Mouse (Mus musculus) testis, postnatal 14 days (tissue): ENCODE measurements around the gene Gm49387.

Source experiments
- DNase-seq: peaks from one replicate; pipeline ENCODE4 v3.0.0; 2021; ENCODE audit warnings: low spot score

Gm49387 gene

DNA sequence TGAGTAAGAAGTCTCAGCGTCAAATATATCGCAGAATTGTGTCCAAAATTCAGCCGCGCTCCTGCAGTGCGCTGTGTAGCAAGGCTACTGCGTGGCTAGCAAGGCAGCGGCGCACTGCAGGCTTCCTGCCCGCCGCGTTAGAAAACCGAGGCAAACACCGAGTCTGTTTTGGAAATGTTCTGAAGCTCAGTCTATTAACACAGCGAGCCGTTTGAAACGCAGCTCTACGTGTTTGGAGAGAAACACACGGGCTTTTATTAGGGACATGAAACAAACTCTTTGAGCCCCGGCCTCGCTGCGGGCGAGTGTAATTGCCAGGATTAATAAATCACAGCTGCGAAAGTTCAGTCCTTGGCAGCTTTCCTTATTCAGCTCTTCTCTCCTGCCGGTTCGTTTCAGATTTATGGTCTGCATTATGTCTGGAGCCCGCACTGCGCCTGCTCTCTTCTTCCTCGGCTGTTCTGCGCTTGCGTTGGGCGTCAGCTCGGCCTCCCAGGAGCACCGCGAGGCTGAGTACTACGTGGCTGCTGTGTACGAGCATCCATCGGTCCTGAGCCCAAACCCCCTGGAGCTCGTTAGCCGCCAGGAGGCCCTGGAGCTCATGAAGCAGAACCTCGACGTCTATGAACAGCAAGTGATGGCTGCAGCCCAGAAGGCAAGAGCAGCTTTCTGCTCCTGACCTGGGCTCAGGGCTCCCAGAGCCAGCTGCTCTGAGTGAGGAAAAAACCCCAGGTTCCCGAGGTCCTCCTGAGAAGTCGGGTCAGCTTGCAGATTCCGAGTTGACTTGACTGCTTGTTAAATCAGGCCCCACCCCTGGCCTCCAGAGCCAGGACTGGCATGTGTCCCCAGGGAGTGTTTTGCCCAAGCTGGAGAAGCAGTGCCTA is 21.2 kb upstream of the Gm49387 start:
- DNase-seq, result peak; percentile 76

DNA sequence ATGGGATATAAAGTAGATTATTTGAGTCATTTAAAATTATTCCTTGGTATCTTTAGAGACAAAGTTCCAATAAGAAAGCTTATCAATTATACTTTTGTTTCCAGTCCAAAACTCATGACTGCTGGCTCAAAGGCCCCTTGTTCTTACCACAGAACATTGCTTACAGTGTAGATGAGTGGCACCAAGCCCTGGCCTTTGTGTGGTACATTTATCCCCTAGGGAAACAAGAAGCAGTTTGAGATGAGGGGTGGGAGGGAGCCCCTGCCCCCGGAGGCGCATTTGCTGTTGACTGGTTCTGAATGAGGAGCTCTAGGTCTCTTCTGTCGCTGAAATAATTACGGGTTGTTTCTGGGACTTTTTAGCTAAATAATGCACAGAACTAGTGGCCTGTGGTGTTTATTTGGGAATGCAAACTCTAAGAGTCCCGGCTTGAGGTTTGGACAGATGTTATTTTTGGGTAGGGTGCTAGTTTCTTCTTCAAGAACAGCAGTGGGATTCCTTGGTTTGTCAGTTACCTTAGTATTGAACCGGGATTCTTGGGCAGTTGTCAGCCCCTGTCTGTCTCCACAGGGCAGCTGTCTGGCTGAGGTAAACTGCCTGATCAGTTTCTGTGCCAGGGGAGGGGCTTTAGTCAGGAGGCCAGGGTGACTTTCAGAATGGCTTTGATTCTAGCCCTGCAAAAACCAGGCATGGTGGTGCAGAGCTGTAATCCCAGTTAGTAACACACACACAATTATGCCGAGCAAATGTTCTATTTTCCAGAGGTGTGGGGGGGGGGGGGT is 19.8 kb upstream of the Gm49387 start:
- DNase-seq, result peak; percentile 45

DNA sequence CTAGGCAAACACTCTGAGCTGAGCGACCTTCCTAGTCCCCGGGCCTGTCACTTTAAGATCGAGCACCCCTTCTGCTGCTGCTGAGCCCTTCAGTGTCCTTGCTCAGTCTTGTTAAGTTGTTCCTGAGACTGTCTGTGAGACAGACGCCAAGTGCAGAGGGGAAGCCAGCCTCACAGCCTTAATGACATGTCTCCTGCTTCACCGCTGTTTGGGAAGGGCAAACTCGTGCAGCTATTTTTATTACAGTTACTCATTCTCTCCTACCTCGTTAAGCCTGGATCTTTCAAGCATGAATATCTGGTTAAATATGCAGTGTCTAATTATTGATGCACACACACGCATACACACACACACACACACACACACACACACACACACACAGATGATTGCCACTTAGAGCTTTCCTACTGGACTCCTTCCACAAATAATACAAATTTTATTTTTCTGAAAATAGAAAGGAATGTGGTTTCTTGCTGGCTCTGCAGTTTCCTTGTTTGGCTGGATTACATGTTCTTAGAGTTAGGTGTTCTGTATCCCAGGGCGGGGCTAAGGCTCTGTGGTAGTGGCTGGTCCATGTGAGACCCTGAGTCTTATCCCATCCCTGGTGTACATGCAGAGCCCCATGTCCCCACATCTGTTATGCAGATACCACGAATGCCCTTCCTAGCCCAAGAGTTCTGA is 19.0 kb upstream of the Gm49387 start:
- DNase-seq, result peak; percentile 55

DNA sequence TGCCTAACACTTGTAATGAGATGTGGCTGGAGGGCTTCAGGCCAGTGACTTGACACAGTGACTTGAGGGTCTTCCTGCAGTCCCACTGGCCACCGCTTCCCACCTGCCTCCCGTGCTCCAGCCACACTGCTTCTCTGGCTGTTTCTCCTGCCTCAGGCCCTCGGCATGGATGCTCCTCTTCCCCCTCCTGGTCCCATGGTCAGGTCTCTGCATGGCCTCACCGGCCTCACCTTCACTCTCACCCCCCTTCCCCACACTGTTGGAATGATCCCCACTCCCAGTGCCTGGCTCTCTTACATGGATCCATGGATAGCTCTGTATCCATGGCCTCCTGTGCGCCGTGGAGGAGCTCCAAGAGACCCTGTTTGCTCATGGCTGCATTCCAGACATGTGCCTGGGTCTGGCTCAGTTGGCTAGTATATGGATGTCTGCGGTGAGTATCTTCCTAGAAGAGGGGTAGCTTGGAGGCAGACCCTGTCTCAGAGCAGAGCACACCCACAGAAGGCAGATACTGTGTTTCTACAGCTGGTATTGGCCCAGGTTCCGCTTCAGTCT is 17.5 kb upstream of the Gm49387 start:
- DNase-seq, result no peak

DNA sequence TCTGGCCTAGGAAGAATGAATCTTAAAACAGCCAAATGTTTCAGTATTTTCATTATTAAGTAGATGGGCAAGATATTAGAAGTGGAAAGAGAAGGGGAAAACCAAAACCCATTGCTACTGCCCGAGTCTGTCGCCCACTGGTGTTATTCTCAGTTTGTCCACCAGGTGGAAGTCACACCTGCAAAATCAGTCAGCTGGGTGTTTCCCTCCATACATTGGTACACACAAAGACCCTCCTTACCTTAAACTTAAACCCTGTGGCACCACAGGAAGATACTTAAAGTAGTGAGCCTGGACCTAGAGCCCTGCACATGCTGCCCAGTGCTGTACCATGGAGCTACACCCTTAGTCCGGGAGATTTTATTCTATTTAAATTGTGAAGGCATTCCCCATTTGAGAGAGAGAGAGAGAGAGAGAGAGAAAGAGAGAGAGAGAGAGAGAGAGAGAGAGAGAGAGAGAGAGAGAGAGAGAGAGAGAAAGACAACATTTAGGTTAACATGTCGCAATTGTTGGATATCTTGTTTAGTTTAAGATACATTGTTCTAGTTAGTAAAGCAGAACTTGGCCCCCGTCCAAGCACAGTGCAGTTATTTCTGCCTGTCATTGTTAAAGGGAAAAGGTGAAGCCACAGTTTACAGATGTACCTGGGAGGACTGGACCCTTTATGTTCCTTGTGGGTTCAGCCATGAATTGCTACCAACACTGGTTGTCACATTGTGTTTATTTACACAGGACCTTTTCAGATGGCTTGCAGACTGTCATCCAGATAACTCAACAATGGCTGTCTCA is 16.4 kb upstream of the Gm49387 start:
- peak; percentile 54 for DNase-seq

DNA sequence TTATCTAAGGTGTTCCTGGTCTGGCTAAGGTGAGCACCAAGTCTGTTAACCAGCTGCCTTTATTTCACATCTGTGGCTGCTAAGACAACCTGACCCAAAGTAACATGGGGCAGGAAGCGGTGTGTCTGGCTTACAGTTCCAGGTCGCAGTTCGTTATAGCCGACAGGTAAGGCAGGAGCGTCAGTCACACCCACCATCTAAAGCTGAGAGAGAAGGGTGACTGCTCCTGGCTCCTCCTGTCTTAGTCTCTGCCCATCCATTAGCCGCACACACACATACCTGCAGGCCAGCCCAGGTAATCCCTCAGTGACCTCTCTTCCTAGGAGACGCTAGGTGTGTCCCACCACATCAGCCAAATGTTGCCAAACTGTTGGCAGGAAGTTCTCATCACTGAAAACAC is 15.7 kb upstream of the Gm49387 start:
- DNase-seq, result no peak

DNA sequence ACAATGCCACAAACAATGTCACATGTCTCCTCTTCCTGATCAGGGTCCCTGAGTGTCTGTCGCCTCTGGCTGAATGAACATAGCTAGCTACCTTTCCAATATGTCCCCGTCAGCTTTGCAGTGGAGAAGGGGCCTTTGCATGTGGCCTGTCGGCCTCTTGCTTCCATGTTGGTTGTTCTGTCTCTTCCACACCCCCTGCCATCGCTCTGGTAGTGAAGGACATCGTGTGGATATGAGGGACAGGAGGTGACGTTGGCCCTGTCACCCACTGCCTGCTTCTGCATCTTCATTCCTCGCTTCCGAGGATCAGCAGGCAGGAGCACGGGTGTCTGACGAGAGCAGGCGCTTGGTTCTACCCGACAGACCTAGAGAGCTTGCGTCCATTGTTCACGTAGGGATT is 14.7 kb upstream of the Gm49387 start:
- DNase-seq, result no peak

DNA sequence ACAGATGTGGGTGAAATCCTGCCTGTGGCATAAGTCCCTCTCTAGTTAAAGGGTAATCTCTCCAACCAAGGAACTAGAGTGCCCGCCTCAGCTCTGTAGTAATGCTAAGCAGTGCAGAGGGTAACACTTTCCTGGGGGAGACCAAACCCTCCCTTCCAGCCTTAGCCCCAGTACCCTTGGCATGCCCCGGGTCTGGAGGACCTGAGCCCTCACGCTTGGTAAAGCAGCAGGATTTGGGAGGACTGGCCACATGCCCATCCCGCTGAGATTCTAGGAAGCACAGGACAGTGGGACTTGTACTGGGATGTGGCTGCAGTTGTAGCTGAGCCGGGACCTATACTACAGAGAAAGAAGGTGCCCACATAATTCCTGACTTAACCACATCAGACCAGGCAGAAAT is 14.1 kb upstream of the Gm49387 start:
- no peak for DNase-seq

DNA sequence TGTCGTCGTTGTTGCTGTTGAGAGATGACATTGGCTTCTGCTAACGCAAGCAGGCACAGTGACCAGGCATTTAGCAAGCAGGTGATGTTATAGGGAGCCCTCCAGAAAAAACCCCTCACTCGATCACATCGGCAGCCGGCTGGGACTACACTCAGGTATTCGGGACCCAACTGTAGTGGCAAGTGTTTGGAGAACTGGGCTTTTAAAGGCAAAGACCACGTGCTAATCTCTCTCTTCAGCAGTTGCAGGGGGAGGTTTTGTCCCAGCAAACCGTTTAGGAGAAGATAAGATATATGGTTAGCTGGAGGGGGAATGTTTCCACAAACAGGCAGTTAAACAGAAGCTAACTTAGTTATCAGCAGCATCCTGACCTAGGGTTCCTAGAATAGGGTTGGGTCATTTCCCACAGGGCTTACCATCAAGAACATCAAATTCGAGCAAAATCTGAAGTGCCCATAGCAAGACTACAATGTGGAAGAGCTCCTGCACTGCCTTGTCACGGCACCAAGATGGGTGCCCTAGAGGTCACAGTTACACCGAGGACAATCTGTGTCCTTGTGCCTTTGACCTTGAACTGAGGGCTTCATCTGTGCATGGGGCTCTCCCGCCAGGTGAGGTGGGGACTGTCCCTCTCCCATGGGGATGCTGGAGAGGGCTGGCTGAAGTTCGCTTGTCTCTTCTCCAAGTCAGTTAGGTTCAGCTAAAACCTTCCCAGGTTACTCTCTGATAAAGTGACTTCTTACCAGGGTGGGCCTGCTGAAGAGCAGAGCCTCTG is 12.6 kb upstream of the Gm49387 start:
- no peak for DNase-seq

DNA sequence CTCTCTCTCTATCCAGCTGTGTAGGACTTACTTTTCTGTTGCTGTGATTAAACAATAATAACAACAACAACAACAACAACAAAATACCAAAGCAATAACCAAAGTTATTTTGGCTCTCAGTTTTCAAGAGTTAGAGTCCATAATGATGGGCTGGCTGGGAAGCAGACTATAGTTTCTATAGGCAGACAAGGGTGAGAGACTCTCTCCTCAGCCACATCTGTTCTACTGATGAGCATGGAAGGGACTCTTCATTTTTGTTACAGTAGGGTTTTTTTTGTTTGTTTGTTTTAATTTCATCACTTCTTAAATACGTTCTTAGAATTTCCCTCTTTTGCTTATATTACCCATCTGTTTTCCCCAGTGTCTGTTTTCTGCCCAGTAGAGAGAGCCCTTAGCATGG is 11.9 kb upstream of the Gm49387 start:
- DNase-seq, result no peak

DNA sequence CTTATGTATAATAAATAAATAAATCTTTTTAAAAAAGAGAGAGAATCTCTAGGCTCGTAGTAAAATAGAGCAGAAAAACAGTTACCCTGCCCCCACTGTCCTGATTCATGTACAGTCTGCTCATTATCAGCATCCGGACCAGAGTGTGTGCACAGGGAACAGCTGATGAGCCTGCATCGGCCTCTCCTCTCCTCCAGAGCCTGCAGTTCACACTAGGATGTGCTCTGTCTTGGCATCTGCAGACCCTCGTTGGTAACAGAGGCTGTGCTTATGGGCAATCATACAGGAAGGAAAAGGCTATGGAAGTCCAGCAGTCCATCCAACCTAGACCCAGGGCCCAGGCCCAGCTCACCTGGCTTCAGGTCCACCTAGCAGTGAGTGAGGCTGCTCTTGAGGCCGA is 11.4 kb upstream of the Gm49387 start:
- no peak for DNase-seq

DNA sequence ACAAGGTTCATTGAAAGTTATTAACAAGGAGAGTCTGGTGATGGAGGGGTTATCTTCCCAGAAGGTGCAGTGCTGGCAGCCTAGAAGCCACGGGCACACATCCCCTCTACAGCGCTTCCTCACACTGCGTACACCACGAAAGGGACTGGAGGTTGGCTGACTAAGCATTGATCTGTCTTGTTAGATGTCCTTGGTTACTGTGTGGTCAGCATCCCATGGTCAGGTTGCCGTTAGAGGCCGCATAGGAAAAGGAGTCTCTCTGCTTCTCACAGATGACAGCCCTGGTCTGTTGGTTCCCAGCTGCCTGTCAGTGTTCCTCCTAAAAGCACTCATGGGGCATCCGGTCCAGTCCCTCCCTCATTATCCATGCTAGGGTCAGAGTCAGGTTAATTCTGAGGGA is 10.5 kb upstream of the Gm49387 start:
- DNase-seq, result no peak

DNA sequence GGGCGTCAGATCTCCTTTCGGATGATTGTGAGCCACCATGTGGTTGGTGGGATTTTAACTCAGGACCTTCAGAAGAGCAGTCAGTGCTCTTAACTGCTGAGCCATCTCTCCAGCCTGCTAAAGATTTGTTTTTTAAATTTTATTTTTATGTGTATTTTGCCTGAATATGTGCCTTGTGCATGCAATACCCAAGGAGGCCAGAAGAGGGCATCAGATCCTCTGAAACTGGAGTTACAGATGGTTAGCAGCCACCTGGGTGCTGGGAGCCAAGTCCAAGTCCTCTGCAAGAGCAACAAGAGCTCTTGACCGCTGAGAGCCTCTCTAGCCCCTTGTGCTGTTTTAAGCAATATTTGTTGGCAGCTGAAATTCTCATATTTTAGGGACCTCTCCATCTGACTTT is 9.7 kb upstream of the Gm49387 start:
- no peak for DNase-seq

DNA sequence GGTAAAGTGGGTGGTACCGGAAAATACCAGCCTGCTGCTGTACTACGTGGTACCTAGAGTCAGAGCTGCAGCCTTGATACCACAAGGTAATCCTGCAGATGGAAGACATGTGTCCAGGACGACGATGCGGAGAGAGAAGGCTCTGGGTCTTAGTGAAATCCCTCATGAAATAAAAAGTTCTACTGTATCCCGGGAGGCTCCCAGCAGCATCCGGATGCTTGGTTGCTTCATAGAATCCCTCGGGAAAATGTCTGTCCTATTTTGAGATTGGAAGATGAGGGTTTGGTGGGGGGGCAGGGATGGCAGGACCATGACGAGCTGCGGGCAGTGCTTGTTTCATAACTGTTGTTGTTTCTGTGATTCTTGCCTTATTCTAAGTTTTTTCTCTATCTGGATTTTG is 7.3 kb upstream of the Gm49387 start:
- no peak for DNase-seq

DNA sequence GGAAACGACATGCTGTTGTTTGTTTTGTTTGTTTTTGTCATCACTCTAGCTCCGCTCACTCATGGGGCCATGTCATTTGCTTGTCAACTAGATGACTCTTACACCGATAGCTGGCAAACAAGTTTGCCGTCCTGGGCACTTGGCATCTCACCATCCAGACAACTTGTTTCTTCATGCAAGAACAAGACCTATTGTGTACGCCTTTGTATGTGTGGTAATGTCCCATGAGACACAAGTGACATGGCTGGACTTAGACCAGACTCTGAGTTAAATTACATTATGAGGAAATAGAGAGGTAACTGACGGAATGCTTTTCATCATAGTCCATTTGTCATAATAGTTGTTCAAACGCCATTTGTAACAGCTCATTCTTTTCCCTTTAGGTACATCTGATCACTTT is 5.2 kb upstream of the Gm49387 start:
- DNase-seq, result no peak

DNA sequence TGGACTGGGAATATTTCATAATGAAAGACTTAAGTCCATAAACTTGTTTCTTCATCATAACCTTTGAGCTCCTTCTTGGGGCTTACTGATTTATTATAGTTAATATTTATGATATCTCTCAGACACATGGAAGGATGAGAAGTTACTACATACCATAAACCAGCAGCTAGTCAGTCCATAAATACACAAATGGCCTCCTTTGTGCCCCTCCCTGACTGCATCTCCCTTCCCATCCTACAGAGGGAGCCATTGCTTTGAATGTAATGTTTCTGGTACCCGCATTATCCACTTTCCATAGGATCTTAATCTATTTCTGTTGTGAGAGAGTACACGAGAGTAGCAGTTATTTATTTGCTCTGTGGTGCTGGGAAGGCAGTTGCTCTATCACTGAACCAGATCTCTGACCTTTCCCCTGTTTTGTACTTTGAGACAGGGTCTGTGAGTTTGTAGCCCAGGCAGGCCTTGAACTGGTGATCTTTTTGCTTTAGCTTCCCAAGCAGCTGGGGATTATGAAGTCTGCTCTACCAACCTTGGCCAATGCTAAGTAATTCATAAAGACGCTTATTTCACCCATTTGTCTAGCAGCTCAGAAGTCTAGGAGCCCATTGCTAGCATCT is 4.4 kb upstream of the Gm49387 start:
- DNase-seq, result no peak

DNA sequence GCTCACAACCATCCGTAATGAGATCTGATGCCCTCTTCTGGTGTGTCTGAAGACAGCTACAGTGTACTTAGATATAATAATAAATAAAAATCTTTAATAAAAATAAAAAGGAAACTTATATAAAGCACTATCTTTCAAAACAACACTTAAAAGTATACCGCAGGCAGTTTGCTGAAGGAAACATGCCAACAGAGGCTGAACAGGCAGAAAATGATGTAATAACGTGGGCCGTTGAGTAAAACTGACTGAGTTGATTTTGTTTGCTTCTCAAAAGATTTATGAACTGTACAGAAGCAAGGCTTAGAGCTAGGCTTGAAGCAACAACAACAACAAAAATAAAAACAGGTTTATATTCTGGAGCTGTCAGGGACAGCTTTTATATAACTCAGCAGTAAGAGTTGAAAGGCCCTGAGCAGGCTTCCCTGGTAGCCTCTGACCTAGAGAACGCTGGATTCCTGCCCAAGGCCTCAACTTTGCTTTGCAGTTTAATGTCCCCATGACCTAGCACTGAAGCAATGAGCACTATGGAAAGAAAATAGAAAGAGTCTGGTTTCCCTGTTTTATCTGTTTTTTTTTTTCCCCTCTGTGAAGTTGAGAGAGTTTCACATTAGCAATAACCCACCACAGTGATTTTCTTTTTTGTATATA is 3.6 kb upstream of the Gm49387 start:
- DNase-seq, result no peak

DNA sequence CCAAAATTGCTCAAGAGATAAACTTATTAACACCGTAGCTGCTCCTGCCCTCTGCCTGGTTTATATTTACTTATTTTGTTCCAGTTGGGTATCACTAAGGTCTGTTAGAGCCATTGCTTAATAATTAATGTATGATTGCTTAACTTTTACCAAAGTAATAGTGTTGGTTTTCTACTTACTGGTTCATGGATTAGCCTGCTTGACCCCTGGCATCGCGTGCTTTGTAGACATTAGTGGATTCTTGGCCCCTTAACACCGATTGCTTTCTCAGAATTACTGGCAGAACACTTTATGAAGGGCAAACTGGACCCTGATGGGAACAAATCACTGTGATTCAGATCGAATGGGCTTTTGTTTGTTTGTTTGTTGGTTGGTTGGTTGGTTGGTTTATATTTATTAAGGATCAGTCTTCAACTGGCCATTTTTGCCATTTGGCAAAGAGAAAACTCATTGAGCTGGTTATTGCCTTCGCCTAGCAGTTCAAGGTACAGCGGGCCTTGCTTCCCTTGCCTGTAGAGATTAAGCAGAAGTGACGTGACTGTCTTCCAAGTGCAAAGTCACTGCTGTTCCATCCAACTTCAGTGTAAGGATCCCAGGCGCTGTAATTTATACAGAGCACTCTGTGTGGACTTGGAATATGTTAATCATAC is 953 bp upstream of the Gm49387 start:
- no peak for DNase-seq

DNA sequence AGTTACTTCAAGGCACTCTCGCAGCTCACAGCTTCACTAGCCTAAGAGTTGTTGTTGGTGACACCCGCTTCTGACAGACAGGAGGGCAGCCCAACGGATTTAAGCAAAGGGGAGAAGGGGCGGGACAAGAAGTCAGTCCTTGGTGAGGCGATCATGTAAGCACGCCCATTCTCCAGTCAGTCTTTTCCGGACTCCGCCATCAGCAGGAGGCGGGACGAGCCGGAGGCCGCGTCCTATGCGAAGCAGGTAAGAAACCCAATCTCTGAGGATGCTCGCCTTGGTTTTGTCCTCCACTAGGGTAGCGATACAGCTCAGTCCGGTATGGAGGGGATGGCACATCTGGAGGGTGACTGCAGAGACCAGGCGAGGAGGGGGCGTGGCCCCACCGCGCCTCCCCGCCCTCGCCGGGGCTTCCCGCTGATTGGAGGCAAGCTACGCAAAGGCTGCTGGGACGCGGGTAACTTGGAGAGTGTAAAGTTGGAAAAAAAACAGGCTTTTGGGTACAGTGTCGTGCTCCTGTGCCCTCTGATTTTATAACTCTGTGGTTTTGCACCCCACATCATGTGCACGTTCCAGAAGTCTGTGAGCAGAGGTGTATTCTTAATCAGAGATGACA is 320 bp upstream of the Gm49387 start, which contains the start of the genes Btd and Hacl1:
TSS of gene Btd (plus strand) at position 139 of the 616 bp plus-strand sequence.
TSS of gene Hacl1 (minus strand) at position 397 of the 616 bp plus-strand sequence.
- peak; percentile 88 for DNase-seq
